Mouse (Mus musculus): ENCODE measurements around the gene Plod3. TPM values are rescaled to one million over a fixed set of nuclear protein-coding genes. Genes with fewer than 3 reads are reported as not detected.
"Not testable (repeated sequence)": the region's sequence is repeated elsewhere in the genome, so short reads cannot be mapped to it uniquely, and the experiment has no call there.

The Plod3 gene
- 38.6 and 39.7 TPM in 2 replicates for polyA plus RNA-seq (2012; rRNA removed)

DNA sequence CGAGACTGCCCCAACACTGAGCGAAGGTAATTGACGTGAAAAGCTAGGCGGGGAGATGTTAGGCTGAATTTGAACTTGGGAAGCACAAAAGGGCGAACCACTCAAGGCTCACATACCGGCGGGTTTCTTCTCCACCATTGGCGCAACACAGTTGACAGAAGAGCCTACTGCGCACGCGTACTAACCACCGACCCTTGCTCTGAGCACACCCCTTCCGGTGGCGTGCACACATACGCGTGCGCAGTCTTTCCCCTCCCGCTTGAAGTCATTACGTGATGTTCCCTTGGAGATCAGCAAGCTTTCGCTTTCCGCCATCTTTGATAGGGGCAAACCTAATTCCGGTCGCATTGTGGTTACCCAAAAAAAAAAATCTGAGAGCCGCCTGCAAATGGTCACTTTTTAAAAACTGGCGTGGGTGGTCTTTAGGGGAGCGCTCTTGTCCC, at the start of gene Plod3:
Plod3 (plus strand) TSS at position 325 of the 443 bp plus-strand sequence.
- TF ChIP-seq POLR2A (IDR thresholded peaks at IDR 0.05; ENCODE audit: borderline replicate concordance, insufficient read depth, low read length) (peak; percentile 76; the same call in 1 of the 2 replicates), CTCF (IDR thresholded peaks at IDR 0.05; ENCODE audit: borderline replicate concordance, insufficient read depth, low read depth, low read length) (no peak)
- no peaks in the 10 kb centered on the region for H3K4me1 ChIP-seq (ENCODE audit: control insufficient read depth, insufficient read depth, low read length)
- WGBS: under 1% methylated on average over 26 of the region's 26 CpGs
- DNase-seq: peak; percentile 95 to 98
- H3K27ac ChIP-seq (ENCODE audit: insufficient read depth, low read length): peak within 1 kb of the TSS; percentile 27
- no peaks in the 10 kb centered on the region for H3K27me3 ChIP-seq (ENCODE audit: control insufficient read depth, insufficient read depth, low read length)
- peak within 1 kb of the TSS; percentile 85 for H3K4me3 ChIP-seq (replicated peaks; ENCODE audit: insufficient read depth, low read depth, low read length)

DNA sequence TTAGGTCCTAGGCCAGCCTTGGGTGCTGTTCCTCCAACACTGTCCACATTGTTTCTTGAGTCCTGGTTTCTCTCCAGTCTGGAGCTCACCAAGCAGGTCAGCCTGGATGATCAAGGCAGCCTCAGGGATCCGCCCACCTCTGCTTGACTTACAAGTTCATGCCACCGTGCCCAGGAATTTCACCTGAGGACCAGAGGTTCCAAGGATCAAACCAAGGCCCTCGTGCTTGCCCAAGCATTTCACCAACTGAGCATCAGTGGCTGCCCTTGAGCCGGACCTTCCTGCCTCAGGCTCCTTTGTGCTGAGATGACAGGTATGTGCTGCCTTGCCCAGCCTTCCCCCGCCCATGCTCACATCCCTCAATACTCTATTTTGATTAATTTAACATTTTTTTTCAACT, 49.2 kb upstream of the Plod3 start:
- Histone ChIP-seq H3K4me1 (ENCODE audit: control insufficient read depth, insufficient read depth, low read length) (no peaks in the 10 kb centered on the region), H3K4me3 (replicated peaks; ENCODE audit: insufficient read depth, low read depth, low read length) (no peak overlapping the region), H3K27ac (ENCODE audit: insufficient read depth, low read length) (no peak overlapping the region), H3K27me3 (ENCODE audit: control insufficient read depth, insufficient read depth, low read length) (no peaks in the 10 kb centered on the region)
- 93% methylated on average over 5 of the region's 5 CpGs for WGBS
- DNase-seq: no peak
- no peak for TF ChIP-seq CTCF (IDR thresholded peaks at IDR 0.05; ENCODE audit: borderline replicate concordance, insufficient read depth, low read depth, low read length)
- TF ChIP-seq POLR2A (IDR thresholded peaks at IDR 0.05; ENCODE audit: borderline replicate concordance, insufficient read depth, low read length): no peak

DNA sequence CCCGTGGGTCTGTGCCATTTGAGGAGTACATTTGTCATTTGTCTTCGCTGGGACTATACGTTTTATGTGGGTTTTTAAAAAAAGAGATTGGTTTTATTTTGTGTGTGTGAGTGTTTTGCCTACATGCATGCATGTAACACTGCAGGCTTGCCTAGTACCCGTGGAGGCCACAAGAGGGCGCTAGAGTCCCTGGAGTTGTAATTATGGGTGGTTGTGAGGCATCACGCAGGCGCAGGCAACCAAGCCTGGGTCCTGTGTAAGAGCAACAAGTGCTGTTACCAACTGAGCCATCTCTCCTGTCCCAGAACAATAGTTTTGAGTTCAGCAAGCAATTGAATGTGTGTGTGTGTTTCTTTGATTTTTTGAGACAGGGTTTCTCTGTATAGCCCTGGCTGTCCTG, 47.5 kb upstream of the Plod3 start:
- no peak for TF ChIP-seq POLR2A (IDR thresholded peaks at IDR 0.05; ENCODE audit: borderline replicate concordance, insufficient read depth, low read length)
- 0 out of 2 replicates have a peak, but pooled peaks have one; percentile 22 for TF ChIP-seq CTCF (IDR thresholded peaks at IDR 0.05; ENCODE audit: borderline replicate concordance, insufficient read depth, low read depth, low read length)
- no peaks in the 10 kb centered on the region for H3K27me3 ChIP-seq (ENCODE audit: control insufficient read depth, insufficient read depth, low read length)
- H3K4me3 ChIP-seq (replicated peaks; ENCODE audit: insufficient read depth, low read depth, low read length): no peak overlapping the region
- DNase-seq: no peak
- no peak overlapping the region for H3K27ac ChIP-seq (ENCODE audit: insufficient read depth, low read length)
- 67% methylated on average over 7 of the region's 7 CpGs for WGBS
- H3K4me1 ChIP-seq (ENCODE audit: control insufficient read depth, insufficient read depth, low read length): no peaks in the 10 kb centered on the region

DNA sequence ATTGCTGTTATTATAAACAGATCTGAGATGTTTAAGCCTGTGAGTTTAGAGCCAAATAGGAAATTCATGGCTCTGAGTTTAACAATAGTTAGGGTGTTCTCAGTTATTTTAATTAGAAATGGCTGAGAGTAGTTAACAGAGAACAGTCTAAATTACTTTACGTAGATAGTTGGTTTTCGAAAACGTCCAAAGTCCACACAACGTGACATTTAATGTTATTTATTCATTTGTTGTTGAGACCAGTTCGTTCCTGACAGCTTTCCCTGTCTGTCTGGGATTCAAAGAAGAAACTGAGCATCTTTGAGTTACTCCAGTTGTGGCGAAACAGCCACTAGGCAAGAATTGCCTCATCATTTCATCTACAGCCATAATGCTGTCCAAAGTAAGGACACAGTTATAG, 46.8 kb upstream of the Plod3 start:
- WGBS: 81% methylated on average over 6 of the region's 6 CpGs
- not testable (repeated sequence) for H3K27ac ChIP-seq (ENCODE audit: insufficient read depth, low read length); H3K4me1 ChIP-seq (ENCODE audit: control insufficient read depth, insufficient read depth, low read length); DNase-seq; H3K4me3 ChIP-seq (replicated peaks; ENCODE audit: insufficient read depth, low read depth, low read length); H3K27me3 ChIP-seq (ENCODE audit: control insufficient read depth, insufficient read depth, low read length)

DNA sequence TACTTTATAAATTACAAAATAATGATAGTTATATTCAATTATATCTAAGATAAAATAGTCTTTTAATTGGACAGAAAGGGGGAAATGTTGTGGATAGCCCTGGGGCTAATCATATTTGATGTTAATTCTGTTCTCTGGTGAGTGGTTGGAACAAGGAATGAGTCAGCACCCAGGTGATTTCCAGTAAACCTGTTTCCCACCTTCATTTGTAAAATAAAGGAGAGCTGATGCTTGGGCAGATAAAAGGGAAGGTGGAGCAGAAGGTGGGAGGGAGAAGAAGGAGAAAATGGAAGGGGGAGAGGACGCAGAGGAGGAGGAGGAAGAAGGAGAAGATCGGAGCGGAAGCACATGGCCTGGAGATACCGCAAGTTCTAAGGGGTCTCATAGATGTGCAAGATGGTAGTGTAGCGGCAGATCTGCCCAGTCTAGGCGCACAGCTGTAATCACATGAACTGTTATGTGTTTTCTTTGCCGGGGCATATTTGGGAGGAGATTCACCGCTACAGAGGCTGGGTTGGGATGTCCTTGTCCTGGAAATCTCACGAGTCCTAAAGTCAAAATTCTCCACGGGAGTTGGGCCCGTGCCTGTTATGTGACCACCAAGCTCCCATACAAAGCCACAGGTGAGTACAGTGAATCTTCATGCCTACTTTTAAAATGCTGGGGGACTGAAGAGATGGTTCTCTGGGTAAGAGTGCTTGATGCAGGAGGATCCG, 45.8 kb upstream of the Plod3 start:
- Histone ChIP-seq H3K27me3 (ENCODE audit: control insufficient read depth, insufficient read depth, low read length) (no peaks in the 10 kb centered on the region), H3K4me1 (ENCODE audit: control insufficient read depth, insufficient read depth, low read length) (no peaks in the 10 kb centered on the region), H3K4me3 (replicated peaks; ENCODE audit: insufficient read depth, low read depth, low read length) (no peak overlapping the region), H3K27ac (ENCODE audit: insufficient read depth, low read length) (no peak overlapping the region)
- TF ChIP-seq CTCF (IDR thresholded peaks at IDR 0.05; ENCODE audit: borderline replicate concordance, insufficient read depth, low read depth, low read length): no peak
- no peak for TF ChIP-seq POLR2A (IDR thresholded peaks at IDR 0.05; ENCODE audit: borderline replicate concordance, insufficient read depth, low read length)
- 86% methylated on average over 12 of the region's 12 CpGs for WGBS
- no peak for DNase-seq

DNA sequence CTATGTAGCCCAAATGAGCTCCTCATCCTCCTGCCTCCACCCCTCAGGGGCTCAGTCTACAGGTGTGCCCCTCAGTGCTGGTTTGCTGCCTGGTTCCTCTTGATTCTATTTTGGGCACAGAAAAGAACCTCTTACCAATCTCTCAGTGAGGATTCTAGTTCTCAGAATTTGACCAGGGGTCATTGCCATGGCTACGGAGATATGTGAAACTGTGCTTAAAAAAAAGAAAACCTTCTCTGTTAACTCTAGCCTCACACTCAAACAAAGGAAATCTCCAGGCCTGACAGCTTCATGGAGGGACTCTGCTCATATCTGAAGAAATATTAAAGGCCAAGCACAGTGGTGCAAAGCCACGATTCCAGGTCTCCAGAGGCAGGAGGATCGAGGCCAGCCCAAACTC, 44.0 kb upstream of the Plod3 start:
- TF ChIP-seq POLR2A (IDR thresholded peaks at IDR 0.05; ENCODE audit: borderline replicate concordance, insufficient read depth, low read length) (no peak), CTCF (IDR thresholded peaks at IDR 0.05; ENCODE audit: borderline replicate concordance, insufficient read depth, low read depth, low read length) (no peak)
- Histone ChIP-seq H3K27ac (ENCODE audit: insufficient read depth, low read length) (no peak overlapping the region), H3K27me3 (ENCODE audit: control insufficient read depth, insufficient read depth, low read length) (no peaks in the 10 kb centered on the region), H3K4me3 (replicated peaks; ENCODE audit: insufficient read depth, low read depth, low read length) (no peak overlapping the region), H3K4me1 (ENCODE audit: control insufficient read depth, insufficient read depth, low read length) (no peaks in the 10 kb centered on the region)
- no peak for DNase-seq
- 67% methylated on average over 3 of the region's 3 CpGs for WGBS

DNA sequence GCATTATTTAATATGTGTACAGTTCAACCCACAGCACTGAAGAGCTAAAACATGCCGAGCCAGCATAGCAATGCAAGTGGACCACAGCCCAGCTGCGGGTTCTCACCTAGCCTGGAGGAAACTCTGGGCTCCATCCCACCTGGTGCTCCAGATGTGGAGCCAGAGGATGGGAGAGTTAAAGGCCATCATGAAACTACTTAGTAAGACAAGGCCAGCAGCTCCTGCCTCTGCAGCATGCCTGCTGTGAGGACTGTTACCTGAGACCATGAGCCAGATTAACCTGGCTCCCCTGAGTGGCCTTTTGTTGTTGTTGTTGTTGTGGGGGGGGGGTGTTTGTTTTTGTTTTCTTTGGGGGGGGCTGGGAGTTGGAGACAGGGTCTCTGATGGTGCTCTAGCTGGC, 43.4 kb upstream of the Plod3 start:
- no peak overlapping the region for H3K27ac ChIP-seq (ENCODE audit: insufficient read depth, low read length)
- H3K4me1 ChIP-seq (ENCODE audit: control insufficient read depth, insufficient read depth, low read length): no peaks in the 10 kb centered on the region
- no peak overlapping the region for H3K4me3 ChIP-seq (replicated peaks; ENCODE audit: insufficient read depth, low read depth, low read length)
- DNase-seq: no peak
- TF ChIP-seq POLR2A (IDR thresholded peaks at IDR 0.05; ENCODE audit: borderline replicate concordance, insufficient read depth, low read length): no peak
- TF ChIP-seq CTCF (IDR thresholded peaks at IDR 0.05; ENCODE audit: borderline replicate concordance, insufficient read depth, low read depth, low read length): no peak
- WGBS: 78% methylated on average over 2 of the region's 2 CpGs
- H3K27me3 ChIP-seq (ENCODE audit: control insufficient read depth, insufficient read depth, low read length): no peaks in the 10 kb centered on the region

DNA sequence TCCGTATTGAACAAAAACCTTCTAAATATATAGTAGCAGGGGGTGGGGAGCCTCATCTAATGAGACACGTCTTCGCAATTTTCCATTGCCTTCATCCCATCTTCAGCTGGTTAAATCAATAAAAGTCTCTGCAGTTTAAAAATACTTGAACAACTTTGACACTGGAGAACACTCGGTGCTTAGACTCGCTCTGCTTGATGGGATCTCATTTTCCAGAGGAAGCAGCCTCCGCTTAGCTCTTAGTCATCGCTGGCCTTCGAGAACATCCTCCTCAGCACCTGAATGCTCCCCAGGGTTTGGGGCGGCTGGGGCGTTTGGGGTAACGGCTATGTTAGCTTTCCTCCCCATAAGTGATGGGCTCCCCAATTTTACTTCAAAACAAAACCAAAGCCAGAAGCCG, 41.7 kb upstream of the Plod3 start:
- H3K4me3 ChIP-seq (replicated peaks; ENCODE audit: insufficient read depth, low read depth, low read length): no peak overlapping the region
- no peaks in the 10 kb centered on the region for H3K27me3 ChIP-seq (ENCODE audit: control insufficient read depth, insufficient read depth, low read length)
- no peak for DNase-seq
- WGBS: 84% methylated on average over 12 of the region's 12 CpGs
- no peak for TF ChIP-seq POLR2A (IDR thresholded peaks at IDR 0.05; ENCODE audit: borderline replicate concordance, insufficient read depth, low read length)
- no peak for TF ChIP-seq CTCF (IDR thresholded peaks at IDR 0.05; ENCODE audit: borderline replicate concordance, insufficient read depth, low read depth, low read length)
- no peaks in the 10 kb centered on the region for H3K4me1 ChIP-seq (ENCODE audit: control insufficient read depth, insufficient read depth, low read length)
- no peak overlapping the region for H3K27ac ChIP-seq (ENCODE audit: insufficient read depth, low read length)
